Mouse (Mus musculus) colon, adult 2 months (tissue): ENCODE results near the gene Wdr3. TPM values are rescaled to one million over a fixed set of nuclear protein-coding genes. Genes with fewer than 3 reads are reported as not detected.

Experiments
- polyA plus RNA-seq: library from polyadenylated mRNA; depleted of rRNA; stranded (reverse); fragments of >200 nt; gene quantifications from 2 replicates; pipeline ENCODE4 v1.2.3, GENCODE M21; 2012; rRNA removed

Wdr3 gene
- 7.9 and 9.7 TPM in 2 replicates for polyA plus RNA-seq

GRCm38 (mm10) chr3:100162315-100163105 lies at the start of gene Wdr3, which contains the start of gene Gdap2:
Wdr3 (minus strand) TSS chr3:100162407.
Gdap2 (plus strand) TSS chr3:100162381.

Other genes with a start within 250 kb of the Wdr3 start
- 4.9 and 6.3 TPM in 2 replicates for gene Gdap2, start within 50 bp of the Wdr3 start, polyA plus RNA-seq